Mouse (Mus musculus): ENCODE results near the gene Epm2aip1. TPM values are rescaled to one million over a fixed set of nuclear protein-coding genes. Genes with fewer than 3 reads are reported as not detected.

Epm2aip1 gene
- polyA plus RNA-seq, 1 experiment from 2014 or later = 41.2 TPM

Other genes starting within 250 kb of the Epm2aip1 start
- gene Ccrl2, start 214.4 kb upstream of the Epm2aip1 start, polyA plus RNA-seq (2016; fragmentation: Nextera tagmentation; extraction: Ambion mirVana) = 0.49 and 0.92 TPM in 2 replicates
- 45.0 and 45.9 TPM in 2 replicates for gene Lrrfip2, start 154.3 kb upstream of the Epm2aip1 start, polyA plus RNA-seq (2016; fragmentation: Nextera tagmentation; extraction: Ambion mirVana)
- gene Mlh1, start 138 bp upstream of the Epm2aip1 start, polyA plus RNA-seq (2016; fragmentation: Nextera tagmentation; extraction: Ambion mirVana) = 45.1 and 45.2 TPM in 2 replicates
- gene Trank1, start 39.8 kb downstream of the Epm2aip1 start, polyA plus RNA-seq (2016; fragmentation: Nextera tagmentation; extraction: Ambion mirVana) = 0.10 and 0.12 TPM in 2 replicates
- gene Dclk3, start 167.2 kb downstream of the Epm2aip1 start, polyA plus RNA-seq (2016; fragmentation: Nextera tagmentation; extraction: Ambion mirVana) = 0.39 and 0.67 TPM in 2 replicates